Mouse (Mus musculus): ENCODE results near the gene Gm11492. TPM values are rescaled to one million over a fixed set of nuclear protein-coding genes. Genes with fewer than 3 reads are reported as not detected.

Gm11492 gene
- polyA plus RNA-seq, 1 experiment = not detected

DNA sequence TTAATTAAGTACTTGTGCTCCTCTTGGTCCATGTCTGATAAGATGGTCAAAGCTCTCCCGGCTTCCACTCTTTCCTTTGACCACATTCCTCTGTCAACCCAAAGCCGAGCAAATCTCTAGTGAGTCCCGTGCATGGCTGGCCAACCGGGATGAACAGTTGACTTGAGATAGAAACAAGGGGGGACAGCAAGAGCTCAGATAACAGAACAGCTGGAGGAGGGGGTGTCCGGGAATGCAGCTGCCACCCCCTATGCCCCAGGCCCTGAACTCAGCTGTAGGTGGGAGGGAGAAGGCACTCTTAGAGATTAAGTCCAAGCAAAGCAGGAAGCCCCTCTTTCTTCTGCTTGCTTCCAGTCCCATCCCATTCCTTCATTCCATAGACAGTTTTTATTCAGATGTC lies 4.3 kb downstream of the Gm11492 start:
- H3K27me3 ChIP-seq (ENCODE audit: control insufficient read depth, insufficient read depth, low read length) = 0 out of 2 replicates have a peak, but pooled peaks cover 3% of the 10 kb centered on the region
- peaks cover 1% of the 10 kb centered on the region; the same call in 1 of the 2 replicates for H3K4me1 ChIP-seq (ENCODE audit: control insufficient read depth, insufficient read depth, insufficient read length, low read length)
- H3K4me3 ChIP-seq (ENCODE audit: low read depth, low read length) = no peak overlapping the region
- H3K27ac ChIP-seq (ENCODE audit: insufficient read depth, low read depth, low read length) = no peak overlapping the region
- TF ChIP-seq POLR2A (IDR thresholded peaks at IDR 0.05; ENCODE audit: low read depth, low read length) = no peak
- no peak for TF ChIP-seq CTCF (IDR thresholded peaks at IDR 0.05; ENCODE audit: extremely low read depth, insufficient read length, insufficient replicate concordance, low read depth, low read length)
- 60% methylated on average over 5 of the region's 5 CpGs for WGBS
- H3K36me3 ChIP-seq (ENCODE audit: control insufficient read depth, insufficient read depth, low read length) = no peaks in the 10 kb centered on the region

GRCm38 (mm10) chr11:87571361-87571950 lies 5.0 kb downstream of the Gm11492 start:
- peaks cover 1% of the 10 kb centered on the region; the same call in 1 of the 2 replicates for H3K4me1 ChIP-seq (ENCODE audit: control insufficient read depth, insufficient read depth, insufficient read length, low read length)
- H3K4me3 ChIP-seq (ENCODE audit: low read depth, low read length) = no peak overlapping the region
- 0 out of 2 replicates have a peak, but pooled peaks cover 3% of the 10 kb centered on the region for H3K27me3 ChIP-seq (ENCODE audit: control insufficient read depth, insufficient read depth, low read length)
- 84% methylated on average over 1 of the region's 1 CpGs for WGBS
- TF ChIP-seq CTCF (IDR thresholded peaks at IDR 0.05; ENCODE audit: extremely low read depth, insufficient read length, insufficient replicate concordance, low read depth, low read length) (no peak), POLR2A (IDR thresholded peaks at IDR 0.05; ENCODE audit: low read depth, low read length) (no peak)
- no peaks in the 10 kb centered on the region for H3K36me3 ChIP-seq (ENCODE audit: control insufficient read depth, insufficient read depth, low read length)
- peak overlapping the region; percentile 68 for H3K27ac ChIP-seq (ENCODE audit: insufficient read depth, low read depth, low read length)

DNA sequence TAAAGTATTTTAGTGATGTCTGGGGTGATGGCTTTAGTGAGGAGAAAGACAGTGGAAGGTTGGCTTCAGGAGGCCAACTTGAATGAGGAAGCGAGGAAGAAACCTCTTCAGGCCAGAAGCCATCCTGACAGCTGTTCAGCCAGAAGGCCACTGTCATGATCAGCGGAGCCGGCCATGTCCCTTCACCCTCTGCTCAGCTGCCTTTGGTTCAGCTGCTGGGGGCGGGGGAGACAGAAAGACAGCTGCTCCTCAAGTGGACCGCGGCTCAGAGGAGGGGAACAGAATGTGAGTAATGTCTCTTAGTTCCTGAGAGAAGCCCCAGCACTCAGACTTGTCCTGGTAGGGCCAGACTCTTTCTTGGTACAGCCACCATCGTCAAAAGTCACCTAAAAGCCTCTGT lies 7.3 kb downstream of the Gm11492 start:
- peak overlapping the region; percentile 66 for H3K27ac ChIP-seq (ENCODE audit: insufficient read depth, low read depth, low read length)
- H3K27me3 ChIP-seq (ENCODE audit: control insufficient read depth, insufficient read depth, low read length) = peaks cover 7% of the 10 kb centered on the region
- 69% methylated on average over 7 of the region's 7 CpGs for whole genome bisulfite sequencing
- peaks cover 11% of the 10 kb centered on the region; the same call in 1 of the 2 replicates for H3K4me1 ChIP-seq (ENCODE audit: control insufficient read depth, insufficient read depth, insufficient read length, low read length)
- TF ChIP-seq CTCF (IDR thresholded peaks at IDR 0.05; ENCODE audit: extremely low read depth, insufficient read length, insufficient replicate concordance, low read depth, low read length) (no peak), POLR2A (IDR thresholded peaks at IDR 0.05; ENCODE audit: low read depth, low read length) (no peak)
- no peak overlapping the region for H3K4me3 ChIP-seq (ENCODE audit: low read depth, low read length)
- no peaks in the 10 kb centered on the region for H3K36me3 ChIP-seq (ENCODE audit: control insufficient read depth, insufficient read depth, low read length)

GRCm38 (mm10) chr11:87574520-87575180 lies 8.2 kb downstream of the Gm11492 start:
- TF ChIP-seq POLR2A (IDR thresholded peaks at IDR 0.05; ENCODE audit: low read depth, low read length) (no peak), CTCF (IDR thresholded peaks at IDR 0.05; ENCODE audit: extremely low read depth, insufficient read length, insufficient replicate concordance, low read depth, low read length) (no peak)
- H3K36me3 ChIP-seq (ENCODE audit: control insufficient read depth, insufficient read depth, low read length) = no peaks in the 10 kb centered on the region
- 58% methylated on average over 21 of the region's 21 CpGs for WGBS
- H3K4me1 ChIP-seq (ENCODE audit: control insufficient read depth, insufficient read depth, insufficient read length, low read length) = peaks cover 11% of the 10 kb centered on the region; the same call in 1 of the 2 replicates
- H3K27me3 ChIP-seq (ENCODE audit: control insufficient read depth, insufficient read depth, low read length) = peaks cover 7% of the 10 kb centered on the region
- H3K4me3 ChIP-seq (ENCODE audit: low read depth, low read length) = no peak overlapping the region
- H3K27ac ChIP-seq (ENCODE audit: insufficient read depth, low read depth, low read length) = peak overlapping the region; percentile 66

DNA sequence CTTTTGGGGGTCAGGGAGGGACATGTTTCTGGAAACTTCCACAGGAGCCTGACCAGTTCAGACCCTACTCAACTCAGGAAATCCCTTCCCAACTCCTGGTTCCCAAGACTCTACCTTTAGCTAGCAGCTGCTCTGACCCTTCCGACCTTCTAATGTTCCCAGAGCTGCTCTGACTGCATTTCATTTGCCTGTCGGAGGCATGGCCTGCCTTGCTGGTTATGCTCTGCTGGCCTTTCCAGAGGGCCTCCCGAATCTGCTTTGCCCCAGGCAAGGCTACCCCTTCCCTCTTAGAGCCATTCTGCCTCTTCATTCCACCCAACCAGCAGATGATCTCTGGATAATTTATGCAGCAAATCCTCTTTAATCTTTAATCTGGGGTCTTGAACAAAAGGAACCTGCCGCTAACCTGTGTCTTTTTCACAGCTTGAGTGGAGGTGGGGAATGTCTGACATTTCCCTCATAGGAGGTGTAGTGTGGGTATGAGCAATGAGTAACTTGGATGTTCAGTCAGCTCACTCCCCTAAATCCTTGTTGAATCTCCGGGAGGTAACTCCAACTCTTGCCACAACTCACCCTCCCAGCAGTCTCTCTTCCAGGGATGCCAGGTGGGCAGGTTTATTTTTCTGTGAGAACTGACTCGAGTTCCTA lies 11.3 kb downstream of the Gm11492 start:
- H3K4me3 ChIP-seq (ENCODE audit: low read depth, low read length) = peak overlapping the region; percentile 69
- 53% methylated on average over 6 of the region's 6 CpGs for WGBS

GRCm38 (mm10) chr11:87578249-87578962 lies 12.0 kb downstream of the Gm11492 start:
- no peaks in the 10 kb centered on the region for H3K36me3 ChIP-seq (ENCODE audit: control insufficient read depth, insufficient read depth, low read length)
- H3K4me1 ChIP-seq (ENCODE audit: control insufficient read depth, insufficient read depth, insufficient read length, low read length) = peaks cover 11% of the 10 kb centered on the region; the same call in 1 of the 2 replicates
- H3K27me3 ChIP-seq (ENCODE audit: control insufficient read depth, insufficient read depth, low read length) = peaks cover 4% of the 10 kb centered on the region
- 1% methylated on average over 40 of the region's 40 CpGs for WGBS
- TF ChIP-seq POLR2A (IDR thresholded peaks at IDR 0.05; ENCODE audit: low read depth, low read length) = no peak; the same call in 1 of the 2 replicates
- no peak for TF ChIP-seq CTCF (IDR thresholded peaks at IDR 0.05; ENCODE audit: extremely low read depth, insufficient read length, insufficient replicate concordance, low read depth, low read length)
- peak overlapping the region; percentile 69 for H3K4me3 ChIP-seq (ENCODE audit: low read depth, low read length)
- H3K27ac ChIP-seq (ENCODE audit: insufficient read depth, low read depth, low read length) = peak overlapping the region; percentile 63

More for the DNA sequence above, 11.3 kb downstream of the Gm11492 start:
- Histone ChIP-seq H3K4me1 (ENCODE audit: control insufficient read depth, insufficient read depth, insufficient read length, low read length) (peaks cover 11% of the 10 kb centered on the region; the same call in 1 of the 2 replicates), H3K36me3 (ENCODE audit: control insufficient read depth, insufficient read depth, low read length) (no peaks in the 10 kb centered on the region), H3K27ac (ENCODE audit: insufficient read depth, low read depth, low read length) (0 out of 2 replicates have a peak overlapping the region, but pooled peaks have one; percentile 8), H3K27me3 (ENCODE audit: control insufficient read depth, insufficient read depth, low read length) (peaks cover 4% of the 10 kb centered on the region)
- TF ChIP-seq CTCF (IDR thresholded peaks at IDR 0.05; ENCODE audit: extremely low read depth, insufficient read length, insufficient replicate concordance, low read depth, low read length) (no peak), POLR2A (IDR thresholded peaks at IDR 0.05; ENCODE audit: low read depth, low read length) (no peak)

Measured in small intestine, adult 2 months (tissue).